Mouse (Mus musculus): ENCODE data around the gene Tbcd. TPM values are rescaled to one million over a fixed set of nuclear protein-coding genes. Genes with fewer than 3 reads are reported as not detected.
"Not testable (repeated sequence)": the region's sequence is repeated elsewhere in the genome, so short reads cannot be mapped to it uniquely, and the experiment has no call there.

Gene Tbcd
- total RNA-seq, 2 experiments from 2014 or later = 27.9 to 36.7 TPM

- DNase-seq (ENCODE audit: low spot score in 2 of 2) = peak in 1 of 2 experiments; percentile 25
Measured at GRCm38 (mm10) chr11:121651983-121652382, 200.2 kb downstream of the Tbcd start.

- DNase-seq (ENCODE audit: low spot score in 2 of 2) = peak; percentile 54 to 65
Measured at GRCm38 (mm10) chr11:121652547-121653305, 201.0 kb downstream of the Tbcd start.

GRCm38 (mm10) chr11:121653631-121654030, 201.9 kb downstream of the Tbcd start:
- DNase-seq (ENCODE audit: low spot score in 2 of 2) = peak in 1 of 2 experiments; percentile 5

- DNase-seq (ENCODE audit: low spot score in 2 of 2) = no peak
Measured at GRCm38 (mm10) chr11:121654406-121654945, 202.7 kb downstream of the Tbcd start.

GRCm38 (mm10) chr11:121655166-121655806, 203.5 kb downstream of the Tbcd start:
- no peak for DNase-seq (ENCODE audit: low spot score in 2 of 2)

- no peak for DNase-seq (ENCODE audit: low spot score in 2 of 2)
Measured at GRCm38 (mm10) chr11:121655807-121656511, 204.2 kb downstream of the Tbcd start.

- DNase-seq (ENCODE audit: low spot score in 2 of 2) = no peak
Measured at GRCm38 (mm10) chr11:121658151-121658550, 206.4 kb downstream of the Tbcd start.

- not testable (repeated sequence) for DNase-seq (ENCODE audit: low spot score in 2 of 2)
Measured at GRCm38 (mm10) chr11:121660604-121661003, 208.9 kb downstream of the Tbcd start.

GRCm38 (mm10) chr11:121661116-121661515, 209.4 kb downstream of the Tbcd start:
- DNase-seq (ENCODE audit: low spot score in 2 of 2) = no peak

Other genes starting within 250 kb of the Tbcd start
- gene Hexdc, start 247.5 kb upstream of the Tbcd start, total RNA-seq (2021) = 10 to 100 TPM in 1 of 2 experiments, 1 to 10 TPM in 1; 9.0 to 10.1 TPM
- gene Ogfod3, start 247.2 kb upstream of the Tbcd start, total RNA-seq (2021) = 10 to 100 TPM; 24.1 to 27.0 TPM
- 10 to 100 TPM; 21.7 to 25.2 TPM for gene Cybc1, start 222.6 kb upstream of the Tbcd start, total RNA-seq (2021)
- gene Narf, start 214.7 kb upstream of the Tbcd start, total RNA-seq (2021) = 10 to 100 TPM; 14.4 to 15.2 TPM
- gene Foxk2, start 192.0 kb upstream of the Tbcd start, total RNA-seq (2021) = 10 to 100 TPM; 41.6 to 45.5 TPM
- gene Wdr45b, start 97.5 kb upstream of the Tbcd start, total RNA-seq (2021) = 10 to 100 TPM; 58.3 to 60.6 TPM
- 1 to 10 TPM; 5.4 to 6.0 TPM for gene Rab40b, start 63.7 kb upstream of the Tbcd start, total RNA-seq (2021)
- gene Fn3krp, start 30.5 kb upstream of the Tbcd start, total RNA-seq (2021) = 10 to 100 TPM; 17.3 to 21.8 TPM
- 10 to 100 TPM in 1 of 2 experiments, 1 to 10 TPM in 1; 9.5 to 15.8 TPM for gene Fn3k, start 17.0 kb upstream of the Tbcd start, total RNA-seq (2021)
- gene Zfp750, start 67.4 kb downstream of the Tbcd start, total RNA-seq (2021) = 1 to 10 TPM in 1 of 2 experiments, not detected in 1; 1.0 TPM
- gene B3gntl1, start 221.2 kb downstream of the Tbcd start, total RNA-seq (2021) = 1 to 10 TPM; 4.9 to 7.1 TPM
- gene Metrnl, start 249.6 kb downstream of the Tbcd start, total RNA-seq (2021) = 10 to 100 TPM; 13.4 to 48.5 TPM